Mouse (Mus musculus) testis, adult 2 months (tissue): ENCODE data around the gene Parg. TPM values are rescaled to one million over a fixed set of nuclear protein-coding genes. Genes with fewer than 3 reads are reported as not detected.

ENCODE experiments used
- H3K27ac ChIP-seq: fragments of 200-500 bp; 2 replicates; pipeline ENCODE4 v1.5.1; 2012; ENCODE audit warnings: low read depth, low read length; ENCODE audit not compliant: control insufficient read depth, insufficient read depth
- H3K27me3 ChIP-seq: fragments of 200-500 bp; 2 replicates; pipeline ENCODE4 v1.6.1; 2012; ENCODE audit warnings: mild to moderate bottlenecking, low read length, moderate library complexity; ENCODE audit not compliant: control insufficient read depth, insufficient read depth
- H3K36me3 ChIP-seq: fragments of 200-500 bp; 2 replicates; pipeline ENCODE4 v1.6.1; 2012; ENCODE audit warnings: mild to moderate bottlenecking, low read length; ENCODE audit not compliant: control insufficient read depth, insufficient read depth
- H3K4me1 ChIP-seq: fragments of 200-500 bp; 2 replicates; pipeline ENCODE4 v1.6.1; 2012; ENCODE audit warnings: low read length; ENCODE audit not compliant: control insufficient read depth, insufficient read depth
- H3K4me3 ChIP-seq: fragments of 200-500 bp; 2 replicates; pipeline ENCODE4 v1.5.1; 2012; ENCODE audit warnings: low read depth, mild to moderate bottlenecking, low read length, moderate library complexity, mixed read lengths; ENCODE audit not compliant: control insufficient read depth
- CTCF ChIP-seq: fragments of 200-500 bp; IDR thresholded peaks from 2 replicates; pipeline ENCODE4 v1.5.1; 2012; ENCODE audit warnings: low read depth, mild to moderate bottlenecking, inconsistent platforms, low read length, moderate library complexity; ENCODE audit not compliant: control insufficient read depth, insufficient read depth, insufficient replicate concordance
- POLR2A ChIP-seq: fragments of 200-500 bp; IDR thresholded peaks from 2 replicates; pipeline ENCODE4 v1.6.1; 2012; ENCODE audit warnings: low read depth, mild to moderate bottlenecking, inconsistent platforms, low read length, moderate library complexity; ENCODE audit not compliant: control insufficient read depth
- polyA plus RNA-seq: library from polyadenylated mRNA; depleted of rRNA; stranded (reverse); fragments of >200 nt; gene quantifications from 2 replicates; pipeline ENCODE4 v1.2.3, GENCODE M21; 2012; rRNA removed

The Parg gene
- polyA plus RNA-seq, result 6.5 and 7.6 TPM in 2 replicates

DNA sequence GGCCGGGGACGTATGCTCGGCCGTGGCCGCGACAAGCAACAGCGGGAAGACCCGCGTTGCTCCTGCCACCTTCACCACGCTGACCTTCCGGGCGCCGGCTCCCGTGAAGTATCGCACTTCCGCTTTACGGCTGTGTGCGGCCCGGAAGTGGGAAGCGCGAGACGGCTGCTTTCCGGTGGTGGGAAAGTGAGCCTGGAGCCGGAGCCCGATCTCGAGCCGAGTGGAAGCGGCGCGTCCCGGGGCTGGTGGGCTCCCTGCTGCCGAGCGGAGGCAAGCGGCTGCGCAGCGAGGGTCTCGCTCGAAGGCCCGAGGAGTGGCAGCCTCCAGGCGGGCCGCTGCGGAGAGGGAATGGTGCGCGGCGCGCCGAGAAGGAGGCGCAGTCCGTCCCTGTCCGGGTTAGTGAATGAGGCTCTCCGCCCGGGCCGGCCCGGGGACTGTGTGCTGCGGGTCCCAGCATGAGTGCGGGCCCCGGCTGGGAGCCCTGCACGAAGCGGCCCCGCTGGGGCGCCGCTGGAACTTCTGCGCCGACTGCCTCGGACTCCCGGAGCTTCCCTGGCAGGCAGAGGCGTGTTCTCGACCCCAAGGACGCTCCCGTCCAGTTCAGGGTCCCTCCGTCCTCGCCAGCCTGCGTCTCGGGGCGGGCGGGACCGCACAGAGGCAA is at the start of gene Parg, which contains the start of gene Timm23:
Gene Parg (plus strand): TSS at position 159 of the 661 bp plus-strand sequence.
Gene Timm23 (minus strand): TSS at position 108 of the 661 bp plus-strand sequence.
- H3K27me3 ChIP-seq, result no peaks in the 10 kb centered on the region
- H3K4me3 ChIP-seq, result peak within 1 kb of the TSS; percentile 99
- H3K27ac ChIP-seq, result peak within 1 kb of the TSS; percentile 81
- peaks cover 2% of the 10 kb centered on the region; the same call in 1 of the 2 replicates for H3K4me1 ChIP-seq
- no peak for TF ChIP-seq CTCF
- TF ChIP-seq POLR2A, result no peak; the same call in 1 of the 2 replicates
- no peaks in the 10 kb centered on the region; the same call in 1 of the 2 replicates for H3K36me3 ChIP-seq

DNA sequence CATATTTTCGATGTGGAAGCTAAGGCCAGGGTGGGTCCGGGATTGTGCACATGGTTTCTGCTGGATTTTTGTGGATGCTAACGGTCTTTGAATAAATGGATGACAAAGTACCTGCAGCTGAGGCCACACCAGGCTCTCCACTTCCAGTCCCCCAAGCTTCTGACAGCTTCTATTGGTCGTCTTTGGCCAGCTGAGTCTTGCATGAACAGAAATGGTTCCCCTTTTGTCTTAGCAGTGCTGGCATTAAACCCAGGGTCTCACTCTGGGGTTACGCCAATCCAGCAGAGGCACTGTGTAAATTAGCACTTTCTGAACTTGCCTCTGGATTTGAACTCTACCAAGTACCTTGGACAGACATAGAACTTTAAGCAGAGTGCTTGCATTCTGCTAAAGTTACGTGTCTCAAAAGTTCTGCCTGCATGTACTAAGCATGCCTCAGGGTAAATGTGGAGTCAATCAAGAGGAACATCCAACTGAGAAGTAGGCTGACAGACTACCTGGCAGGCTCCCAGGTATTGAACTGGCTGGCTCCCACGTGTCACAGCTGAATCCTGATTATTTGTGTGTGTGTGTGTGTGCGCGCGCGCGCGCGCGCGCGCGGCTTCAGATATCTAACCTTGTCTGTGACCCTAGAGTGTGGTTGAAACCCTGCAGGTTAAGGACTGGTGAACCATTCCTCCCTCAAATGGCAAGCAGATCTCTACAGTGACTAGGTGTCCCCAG is 49.3 kb upstream of the Parg start:
- no peak overlapping the region for H3K4me3 ChIP-seq
- H3K27ac ChIP-seq, result no peak overlapping the region
- no peaks in the 10 kb centered on the region for H3K4me1 ChIP-seq
- no peaks in the 10 kb centered on the region for H3K27me3 ChIP-seq
- no peaks in the 10 kb centered on the region for H3K36me3 ChIP-seq
- TF ChIP-seq POLR2A (no peak), CTCF (no peak)

DNA sequence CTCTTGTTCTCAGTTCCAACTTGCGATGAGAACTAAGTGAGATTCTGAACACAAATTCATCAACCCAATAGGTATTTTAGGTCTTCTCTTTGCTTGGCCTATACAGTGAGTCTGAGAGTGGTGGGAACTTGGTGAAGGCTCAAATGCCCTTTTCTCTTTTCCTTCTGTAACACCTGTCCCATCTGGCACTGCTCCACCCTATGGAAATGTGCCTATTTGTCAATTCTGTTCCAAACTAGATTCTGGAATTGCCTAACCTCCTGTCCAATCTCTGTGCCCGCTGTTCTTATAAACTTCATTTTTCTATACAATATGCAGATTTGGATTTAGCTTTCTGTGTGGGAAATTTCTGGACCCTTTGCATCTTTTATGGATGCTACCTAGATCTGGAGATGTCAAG is 48.6 kb upstream of the Parg start:
- no peak for TF ChIP-seq CTCF
- TF ChIP-seq POLR2A, result no peak
- no peaks in the 10 kb centered on the region for H3K4me1 ChIP-seq

DNA sequence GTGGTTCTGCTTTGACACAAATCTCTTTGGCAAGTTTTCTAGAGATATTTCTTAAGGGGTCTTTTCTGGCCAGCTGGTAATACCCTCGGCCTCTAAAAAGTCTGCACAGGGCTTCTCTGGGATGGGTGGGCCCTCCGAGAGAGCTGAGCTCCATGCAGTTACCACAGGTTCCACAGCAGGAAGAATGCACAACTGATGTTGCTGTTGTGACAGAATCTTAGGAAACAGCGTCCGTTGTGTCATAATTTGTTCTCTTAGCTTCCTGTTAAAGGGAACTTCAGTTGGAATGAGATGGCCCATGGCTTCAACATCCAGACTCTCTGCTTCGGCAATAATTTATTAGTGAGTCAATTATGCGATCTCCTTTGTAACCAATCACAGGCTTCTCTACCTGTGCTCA is 47.0 kb upstream of the Parg start:
- Histone ChIP-seq H3K36me3 (no peaks in the 10 kb centered on the region), H3K4me3 (no peak overlapping the region), H3K27me3 (no peaks in the 10 kb centered on the region), H3K4me1 (peaks cover 4% of the 10 kb centered on the region), H3K27ac (no peak overlapping the region)
- no peak for TF ChIP-seq CTCF

More for the DNA sequence above, 48.6 kb upstream of the Parg start:
- H3K36me3 ChIP-seq, result no peaks in the 10 kb centered on the region
- H3K27me3 ChIP-seq, result no peaks in the 10 kb centered on the region
- H3K27ac ChIP-seq, result no peak overlapping the region
- no peak overlapping the region for H3K4me3 ChIP-seq

DNA sequence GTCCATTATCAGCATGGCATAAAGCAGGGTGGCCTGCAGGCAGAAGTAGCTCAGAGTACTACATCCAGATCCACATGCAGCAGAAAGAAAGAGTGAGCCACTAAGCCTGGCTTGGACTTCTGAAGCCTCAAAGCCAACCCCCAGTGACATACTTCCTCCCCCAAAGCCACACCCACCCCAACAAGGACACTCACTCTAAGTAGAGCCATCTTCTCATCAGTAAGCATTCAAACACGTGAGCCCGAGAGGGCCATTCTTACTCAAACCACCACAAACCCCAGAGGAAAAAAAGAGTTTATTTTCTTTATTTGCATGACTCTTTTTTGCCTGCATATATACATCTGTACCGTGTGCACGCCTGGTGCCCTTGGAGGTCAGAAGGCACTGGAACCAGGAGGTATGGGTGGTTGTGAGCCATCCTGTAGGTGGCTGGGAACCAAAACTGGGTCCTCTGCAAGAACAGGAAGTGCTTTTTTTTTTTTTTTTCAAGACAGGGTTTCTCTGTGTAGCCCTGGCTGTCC is 42.5 kb upstream of the Parg start:
- Histone ChIP-seq H3K27me3 (no peaks in the 10 kb centered on the region), H3K4me1 (peaks cover 10% of the 10 kb centered on the region), H3K36me3 (no peaks in the 10 kb centered on the region), H3K27ac (peak overlapping the region; percentile 41), H3K4me3 (peak overlapping the region; percentile 93)
- TF ChIP-seq CTCF (no peak), POLR2A (no peak)

DNA sequence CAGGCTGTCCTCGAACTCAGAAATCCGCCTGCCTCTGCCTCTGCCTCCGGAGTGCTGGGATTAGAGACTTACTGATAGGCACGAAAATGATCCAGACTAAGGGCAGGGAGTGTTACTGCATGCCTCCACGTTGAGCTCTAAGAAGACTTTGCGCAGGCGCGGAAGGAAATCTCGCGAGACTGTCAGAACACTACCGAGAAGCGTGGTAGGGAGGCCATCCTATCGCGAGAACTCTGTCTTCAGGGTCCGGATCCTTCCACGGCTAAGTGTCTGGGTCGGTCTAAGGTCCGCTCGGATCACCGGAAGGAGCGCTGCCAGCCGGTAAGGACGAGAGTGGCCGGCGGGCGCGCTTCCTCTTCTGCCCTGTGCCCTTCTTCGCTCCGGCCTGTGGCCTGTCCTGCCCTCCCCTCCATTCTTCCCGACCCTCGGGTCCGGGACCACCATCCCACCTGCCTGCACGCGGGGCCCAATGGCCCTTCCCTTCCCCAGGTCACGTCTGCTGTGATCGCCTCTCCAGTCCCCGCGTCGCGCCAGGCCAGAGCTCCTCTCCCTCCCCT is 42.0 kb upstream of the Parg start, which contains the start of gene Ncoa4:
Gene Ncoa4 (plus strand): TSS at position 176 of the 557 bp plus-strand sequence.
- H3K4me3 ChIP-seq, result peak within 1 kb of the TSS; percentile 93
- H3K4me1 ChIP-seq, result peaks cover 10% of the 10 kb centered on the region
- H3K27ac ChIP-seq, result peak within 1 kb of the TSS; percentile 56
- H3K27me3 ChIP-seq, result no peaks in the 10 kb centered on the region
- TF ChIP-seq POLR2A (peak; percentile 95), CTCF (no peak)
- H3K36me3 ChIP-seq, result no peaks in the 10 kb centered on the region

DNA sequence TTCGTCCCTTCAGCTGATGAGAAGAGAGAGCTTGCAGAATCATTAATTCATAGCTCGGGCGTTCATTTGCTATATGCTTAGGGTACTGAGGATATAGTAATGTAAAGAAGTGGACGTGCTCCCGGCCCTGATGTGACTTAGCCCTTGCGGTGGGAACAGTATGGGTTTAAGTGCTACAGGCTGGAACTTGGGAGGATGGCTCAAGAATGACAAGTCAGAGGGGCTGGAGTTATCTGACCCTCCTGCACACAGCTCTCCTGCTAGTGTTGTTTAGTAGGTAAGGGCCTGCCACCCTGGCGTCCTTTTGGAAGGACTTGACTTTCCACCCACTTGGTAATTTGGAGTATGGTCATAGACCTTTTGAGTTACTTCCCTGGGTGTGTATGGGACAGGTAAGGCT is 41.2 kb upstream of the Parg start:
- Histone ChIP-seq H3K36me3 (no peaks in the 10 kb centered on the region), H3K4me1 (peaks cover 10% of the 10 kb centered on the region), H3K4me3 (peak overlapping the region; percentile 93), H3K27me3 (no peaks in the 10 kb centered on the region), H3K27ac (no peak overlapping the region; the same call in 1 of the 2 replicates)
- TF ChIP-seq CTCF (no peak), POLR2A (no peak)
